Mouse (Mus musculus): ENCODE results near the gene Scaf1. TPM values are rescaled to one million over a fixed set of nuclear protein-coding genes. Genes with fewer than 3 reads are reported as not detected.

Gene Scaf1
- total and polyA plus RNA-seq, 3 experiments: 17.7 to 81.5 (median 34.4) TPM

DNA sequence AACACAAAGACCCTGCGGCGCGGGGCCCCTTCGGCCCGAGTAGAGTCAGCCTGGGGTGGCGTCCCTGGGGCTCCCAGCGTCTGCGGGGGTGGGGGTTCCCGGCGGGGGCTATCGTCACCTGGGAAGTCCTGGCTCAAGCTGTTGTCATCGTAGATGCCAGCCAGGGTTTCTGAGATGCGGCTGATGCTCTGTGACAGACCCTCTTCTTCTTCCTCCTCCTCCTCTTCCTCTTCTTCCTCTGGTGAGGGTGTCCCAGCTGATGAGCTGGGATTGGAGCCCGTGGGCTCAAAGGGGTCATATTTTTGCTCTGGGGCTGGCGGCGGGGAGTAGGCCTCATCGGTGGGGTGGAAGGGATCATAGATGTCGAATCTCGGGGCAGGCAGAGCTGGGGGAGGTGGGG is 7.8 kb downstream of the Scaf1 start:
- H3K4me3 ChIP-seq (ENCODE audit: control insufficient read depth in 1 of 2, insufficient read depth in 1 of 2, low read depth in 2 of 2, low read length in 2 of 2): no peak overlapping the region
- H3K79me2 ChIP-seq (ENCODE audit: control insufficient read depth, insufficient read depth, low read length, poor library complexity): no peaks in the 10 kb centered on the region; the same call in 1 of the 2 replicates
- TF ChIP-seq POLR2AphosphoS2 (IDR thresholded peaks at IDR 0.05; ENCODE audit: low read length): no peak
- TF ChIP-seq SIN3A (IDR thresholded peaks at IDR 0.05; ENCODE audit: low read length): no peak
- TF ChIP-seq NRF1 (IDR thresholded peaks at IDR 0.05; ENCODE audit: insufficient read depth, low read depth, low read length, poor library complexity, severe bottlenecking): no peak
- no peak for TF ChIP-seq NELFE (IDR thresholded peaks at IDR 0.05; ENCODE audit: low read depth, low read length)
- TF ChIP-seq HCFC1 (IDR thresholded peaks at IDR 0.05; ENCODE audit: low read depth, low read length): no peak
- no peak for TF ChIP-seq MAFK (IDR thresholded peaks at IDR 0.05; ENCODE audit: borderline replicate concordance, low read depth, low read length)
- TF ChIP-seq KAT2A (conservative IDR thresholded peaks at IDR 0.05; ENCODE audit: low read depth, low read length): no peak
- no peak for TF ChIP-seq ZMIZ1 (IDR thresholded peaks at IDR 0.05; ENCODE audit: low read depth, low read length)
- no peak for TF ChIP-seq CHD1 (IDR thresholded peaks at IDR 0.05; ENCODE audit: low read depth, low read length)
- no peak for TF ChIP-seq JUND (IDR thresholded peaks at IDR 0.05; ENCODE audit: low read depth, low read length)
- TF ChIP-seq GABPA (IDR thresholded peaks at IDR 0.05; ENCODE audit: low read depth, low read length): no peak
- no peak for TF ChIP-seq RCOR1 (IDR thresholded peaks at IDR 0.05; ENCODE audit: low read depth, low read length)
- TF ChIP-seq E2F4 (IDR thresholded peaks at IDR 0.05; ENCODE audit: borderline replicate concordance, low read depth, low read length): no peak
- no peak for TF ChIP-seq ETS1 (IDR thresholded peaks at IDR 0.05; ENCODE audit: low read depth, low read length)
- TF ChIP-seq ZNF384 (IDR thresholded peaks at IDR 0.05; ENCODE audit: low read depth, low read length): no peak
- no peak for TF ChIP-seq ZKSCAN1 (IDR thresholded peaks at IDR 0.05; ENCODE audit: low read depth, low read length)
- TF ChIP-seq BHLHE40 (IDR thresholded peaks at IDR 0.05; ENCODE audit: borderline replicate concordance, low read depth, low read length): no peak
- no peak for TF ChIP-seq UBTF (IDR thresholded peaks at IDR 0.05; ENCODE audit: borderline replicate concordance, insufficient read depth, low read depth, low read length)
- no peak for TF ChIP-seq TAL1 (IDR thresholded peaks at IDR 0.05; ENCODE audit: low read length)
- H3K4me1 ChIP-seq (ENCODE audit: control insufficient read depth in 1 of 2, insufficient read depth in 2 of 2, low read length in 2 of 2): peaks cover 0 to 3% of the 10 kb centered on the region in 2 experiments; a peak in 1 of 4 replicates
- no peak for DNase-seq (ENCODE audit: low read depth, low spot score)
- H3K27me3 ChIP-seq (ENCODE audit: control insufficient read depth in 1 of 2, insufficient read depth in 2 of 2, low read length in 2 of 2): no peaks in the 10 kb centered on the region
- no peaks in the 10 kb centered on the region for H3K9me3 ChIP-seq (replicated peaks; ENCODE audit: insufficient read depth, low read length)
- no peak overlapping the region for H3K9ac ChIP-seq (ENCODE audit: control insufficient read depth, low read depth, low read length, poor library complexity, severe bottlenecking)
- no peak overlapping the region for H3K27ac ChIP-seq (ENCODE audit: control insufficient read depth, low read depth, low read length)
- peaks cover 0 to 4% of the 10 kb centered on the region in 2 experiments; a peak in 3 of 4 replicates for H3K36me3 ChIP-seq (ENCODE audit: control insufficient read depth in 1 of 2, insufficient read depth in 2 of 2, low read length in 2 of 2)

DNA sequence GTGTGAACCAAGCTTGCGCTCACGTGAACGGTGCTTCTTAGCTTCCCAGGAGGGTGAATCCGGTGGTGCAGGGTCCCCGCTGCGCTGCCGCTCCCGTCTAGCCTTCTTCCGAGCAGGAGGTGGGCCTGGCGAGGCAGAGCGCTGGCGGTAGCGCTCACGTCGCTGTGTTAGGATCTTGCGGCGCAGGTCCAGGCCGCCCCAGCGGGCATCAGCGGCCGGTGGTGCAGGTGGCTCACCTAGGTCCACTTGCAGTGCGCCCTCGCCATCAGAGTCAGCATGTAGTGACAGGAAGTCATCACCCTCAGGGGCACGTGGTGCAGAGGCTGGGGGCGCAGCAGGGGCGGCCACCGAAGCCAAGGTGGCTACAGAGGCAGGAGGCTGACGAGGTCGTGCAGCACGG is 8.3 kb downstream of the Scaf1 start:
- no peak for TF ChIP-seq ELF1 (IDR thresholded peaks at IDR 0.05; ENCODE audit: low read depth, low read length)
- Histone ChIP-seq H3K9ac (ENCODE audit: control insufficient read depth, low read depth, low read length, poor library complexity, severe bottlenecking) (no peak overlapping the region), H3K36me3 (ENCODE audit: control insufficient read depth in 1 of 2, insufficient read depth in 2 of 2, low read length in 2 of 2) (peaks cover 0 to 4% of the 10 kb centered on the region in 2 experiments; a peak in 2 of 4 replicates)

More for the DNA sequence above, 8.3 kb downstream of the Scaf1 start:
- no peaks in the 10 kb centered on the region for H3K9me3 ChIP-seq (replicated peaks; ENCODE audit: insufficient read depth, low read length)
- no peak for DNase-seq (ENCODE audit: low read depth, low spot score)
- peaks cover 0 to 1% of the 10 kb centered on the region in 2 experiments; a peak in 1 of 4 replicates for H3K4me1 ChIP-seq (ENCODE audit: control insufficient read depth in 1 of 2, insufficient read depth in 2 of 2, low read length in 2 of 2)
- no peak overlapping the region for H3K27ac ChIP-seq (ENCODE audit: control insufficient read depth, low read depth, low read length)
- H3K4me3 ChIP-seq (ENCODE audit: control insufficient read depth in 1 of 2, insufficient read depth in 1 of 2, low read depth in 2 of 2, low read length in 2 of 2): no peak overlapping the region
- H3K27me3 ChIP-seq (ENCODE audit: control insufficient read depth in 1 of 2, insufficient read depth in 2 of 2, low read length in 2 of 2): no peaks in the 10 kb centered on the region
- H3K79me2 ChIP-seq (ENCODE audit: control insufficient read depth, insufficient read depth, low read length, poor library complexity): no peaks in the 10 kb centered on the region

All from MEL (cell line).